Mouse (Mus musculus) heart, postnatal 0 days (tissue): Measurements from ENCODE around the gene Stat3. TPM values are rescaled to one million over a fixed set of nuclear protein-coding genes. Genes with fewer than 3 reads are reported as not detected.

Source experiments
- ATAC-seq: fragments of 200-750 bp; cut with Nextera tagmentation; 2 replicates; pipeline ENCODE4 v1.8.0; 2017; ENCODE audit warnings: low read depth, moderate number of reproducible peaks, moderate library complexity; ENCODE audit not compliant: insufficient read depth
- DNase-seq: peaks from one replicate; pipeline ENCODE4 v3.0.0-alpha.2; 2016; ENCODE audit warnings: low spot score
- H3K27ac ChIP-seq: fragments of 300-500 bp; sonication (generic); 2 replicates; pipeline ENCODE4 v1.5.1; 2014; ENCODE audit warnings: low read depth, mild to moderate bottlenecking
- H3K27me3 ChIP-seq: fragments of 300-500 bp; sonication (generic); 2 replicates; pipeline ENCODE4 v1.6.1; 2014; ENCODE audit warnings: low read length, mixed read lengths; ENCODE audit not compliant: control insufficient read depth, insufficient read depth
- H3K36me3 ChIP-seq: fragments of 300-500 bp; sonication (generic); replicated peaks from 2 replicates; pipeline ENCODE4 v1.6.1; 2014; ENCODE audit warnings: low read length, mixed read lengths; ENCODE audit not compliant: control insufficient read depth, insufficient read depth
- H3K4me1 ChIP-seq: fragments of 300-500 bp; sonication (generic); 2 replicates; pipeline ENCODE4 v1.6.1; 2014; ENCODE audit warnings: antibody characterized with exemption; ENCODE audit not compliant: control insufficient read depth, insufficient read depth
- H3K4me2 ChIP-seq: fragments of 300-500 bp; sonication (generic); 2 replicates; pipeline ENCODE4 v1.6.1; 2014; ENCODE audit warnings: low read depth, mild to moderate bottlenecking, low read length, moderate library complexity
- H3K4me3 ChIP-seq: fragments of 300-500 bp; sonication (generic); 2 replicates; pipeline ENCODE4 v1.5.1; 2014; ENCODE audit warnings: low read depth, low read length
- H3K9ac ChIP-seq: fragments of 300-500 bp; sonication (generic); replicated peaks from 2 replicates; pipeline ENCODE4 v1.6.1; 2014; ENCODE audit warnings: low read depth, low read length, mixed read lengths
- H3K9me3 ChIP-seq: fragments of 300-500 bp; sonication (generic); replicated peaks from 2 replicates; pipeline ENCODE4 v1.6.1; 2016; ENCODE audit warnings: low read length; ENCODE audit not compliant: control insufficient read depth
- CTCF ChIP-seq: IDR thresholded peaks from 2 replicates; pipeline ENCODE4 v1.5.1; 2016; ENCODE audit warnings: antibody characterized with exemption, control low read depth, low read depth
- EP300 ChIP-seq: IDR thresholded peaks from 2 replicates; pipeline ENCODE4 v1.6.1; 2016; ENCODE audit warnings: antibody characterized with exemption, low read depth
- WGBS: fragments of 180-500 bp; shearing (Covaris S2); extraction: QIAGEN DNeasy Blood & Tissue Kit; methylation state at CpG from one replicate; pipeline ENCODE4 v1.1.7; 2014; 5-methylcytosine and 5-hydroxymethylcytosine counted together
- polyA plus RNA-seq: library from polyadenylated mRNA; unstranded; fragments of >200 nt; fragmentation: Nextera tagmentation; extraction: Ambion mirVana; gene quantifications from 2 replicates; pipeline ENCODE4 v1.2.1, GENCODE M21; 2015
- total RNA-seq: library from RNA; depleted of rRNA; stranded (reverse); fragments of >200 nt; gene quantifications from 2 replicates; pipeline ENCODE4 v1.2.3, GENCODE M21; 2014; ENCODE audit warnings: low replicate concordance

Gene Stat3
- total and polyA plus RNA-seq, 2 experiments from 2014 or later = 65.7 to 105 TPM

DNA sequence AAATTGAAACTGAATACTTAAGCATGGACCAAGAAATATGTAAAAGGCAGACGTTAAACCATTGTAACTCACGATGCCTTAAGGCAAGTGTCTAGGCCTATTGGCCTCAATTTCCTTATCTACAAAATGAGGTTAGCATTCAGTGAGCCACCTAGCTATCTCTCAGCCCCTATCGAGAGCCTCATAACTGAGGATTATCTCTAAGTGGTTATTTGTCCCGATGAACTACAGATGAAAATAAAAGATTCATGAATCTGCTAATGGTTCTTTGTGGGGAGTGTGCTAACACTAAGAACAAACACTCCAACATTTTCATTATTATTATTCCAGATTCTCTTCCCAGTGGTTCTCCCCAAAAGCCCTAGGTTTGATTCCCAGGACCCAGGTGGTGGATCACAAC lies 2.0 kb downstream of the Stat3 start:
- DNase-seq = no peak
- H3K4me2 ChIP-seq = peak overlapping the region; percentile 73
- 0 out of 2 replicates have a peak, but pooled peaks cover 4% of the 10 kb centered on the region for H3K36me3 ChIP-seq
- H3K4me3 ChIP-seq = peak overlapping the region; percentile 99
- WGBS = 32% methylated on average over 4 of the region's 4 CpGs
- H3K27ac ChIP-seq = peak overlapping the region; percentile 98; the same call in 1 of the 2 replicates
- 0 out of 2 replicates have a peak overlapping the region, but pooled peaks have one; percentile 97 for H3K9ac ChIP-seq
- ATAC-seq = no peak
- no peaks in the 10 kb centered on the region for H3K27me3 ChIP-seq
- H3K9me3 ChIP-seq = no peaks in the 10 kb centered on the region
- TF ChIP-seq CTCF (no peak), EP300 (no peak)
- peaks cover 31% of the 10 kb centered on the region for H3K4me1 ChIP-seq

DNA sequence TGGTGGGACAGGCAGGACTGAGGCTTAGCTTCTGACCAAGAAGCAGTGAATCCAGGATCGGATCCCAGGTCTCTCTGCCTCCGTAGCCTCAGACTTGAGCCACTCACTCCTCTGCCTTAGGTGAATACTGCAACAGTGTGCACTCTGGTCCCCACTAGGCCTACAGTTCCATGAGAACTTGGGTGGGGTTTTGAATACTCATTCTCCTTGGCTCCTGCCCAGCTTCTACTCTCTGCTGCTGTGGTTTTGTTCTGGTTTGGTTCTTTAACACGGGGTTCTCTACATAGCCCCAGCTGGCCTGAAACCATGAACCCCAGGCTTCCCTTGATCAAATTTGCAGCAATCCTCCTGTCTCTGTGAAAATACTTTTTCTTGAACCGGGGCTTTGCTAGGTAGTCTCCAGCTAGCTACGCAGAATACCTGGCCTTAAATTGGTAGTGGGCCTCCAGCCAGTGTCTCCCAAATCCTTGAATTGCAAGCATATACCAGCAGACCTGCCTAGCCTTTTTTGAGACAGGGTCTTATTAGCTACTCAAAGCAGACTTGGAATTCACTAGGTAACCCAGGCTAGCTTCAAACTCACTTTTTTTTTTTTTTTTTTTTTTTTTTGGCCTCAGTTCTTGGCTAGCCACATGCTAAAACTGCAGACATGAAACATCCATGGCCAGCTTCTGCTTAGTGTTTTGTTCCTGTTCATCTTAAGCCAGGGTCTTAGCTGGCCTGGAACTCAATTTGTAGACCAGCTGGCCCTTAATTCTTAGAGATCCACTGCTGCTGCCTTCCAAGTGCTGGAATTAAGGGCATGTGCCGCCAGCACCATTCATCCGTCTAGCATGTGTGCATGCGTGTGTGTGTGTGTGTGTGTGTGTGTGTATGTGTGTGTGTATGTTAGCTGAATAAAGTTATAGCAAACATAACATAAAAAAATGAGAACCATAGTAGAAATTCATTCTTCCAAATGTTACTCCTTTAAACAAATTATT lies 3.7 kb downstream of the Stat3 start:
- ATAC-seq (no peak), DNase-seq (no peak)
- no peak overlapping the region for H3K27ac ChIP-seq
- H3K4me1 ChIP-seq = peaks cover 37% of the 10 kb centered on the region
- no peak overlapping the region; the same call in 1 of the 2 replicates for H3K9ac ChIP-seq
- no peaks in the 10 kb centered on the region for H3K27me3 ChIP-seq
- no peaks in the 10 kb centered on the region for H3K9me3 ChIP-seq
- no peak overlapping the region for H3K4me2 ChIP-seq
- TF ChIP-seq CTCF (no peak), EP300 (no peak)
- no peak overlapping the region for H3K4me3 ChIP-seq
- 81% methylated on average over 8 of the region's 8 CpGs for WGBS
- 0 out of 2 replicates have a peak, but pooled peaks cover 4% of the 10 kb centered on the region for H3K36me3 ChIP-seq

DNA sequence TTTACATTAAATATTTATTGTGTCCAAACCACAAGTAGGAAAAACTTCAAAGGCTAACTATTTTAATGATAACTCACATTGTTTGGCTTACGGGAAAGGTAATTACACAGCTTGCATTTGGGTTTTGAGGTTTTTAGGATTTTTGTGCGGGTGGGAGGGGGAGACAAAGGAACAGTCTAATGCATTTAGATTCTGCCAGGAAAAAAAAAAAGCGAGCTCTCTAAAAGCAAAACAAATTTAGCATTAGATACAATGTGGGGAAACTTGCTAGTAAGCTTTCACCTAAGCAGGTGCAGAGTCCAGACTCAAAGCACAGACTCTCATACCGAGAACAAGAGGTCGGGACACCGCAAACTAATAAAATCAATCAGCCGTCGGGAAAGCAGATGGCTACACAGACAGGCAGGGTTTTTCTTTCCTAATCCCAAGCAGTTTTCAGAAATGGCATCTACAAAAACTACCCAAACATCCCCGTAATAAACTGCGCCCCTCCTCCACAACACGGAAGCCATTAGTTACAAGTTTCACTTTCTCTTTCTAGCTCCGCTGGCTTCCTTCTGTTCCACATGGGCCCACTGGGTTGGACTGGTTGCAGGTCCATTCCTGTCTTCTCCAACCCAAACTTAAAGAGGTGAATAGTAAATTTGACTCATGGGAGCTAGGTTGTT lies 8.0 kb downstream of the Stat3 start:
- WGBS = 71% methylated on average over 12 of the region's 12 CpGs
- H3K27ac ChIP-seq = peak overlapping the region; percentile 53; the same call in 1 of the 2 replicates
- H3K4me3 ChIP-seq = peak overlapping the region; percentile 34

DNA sequence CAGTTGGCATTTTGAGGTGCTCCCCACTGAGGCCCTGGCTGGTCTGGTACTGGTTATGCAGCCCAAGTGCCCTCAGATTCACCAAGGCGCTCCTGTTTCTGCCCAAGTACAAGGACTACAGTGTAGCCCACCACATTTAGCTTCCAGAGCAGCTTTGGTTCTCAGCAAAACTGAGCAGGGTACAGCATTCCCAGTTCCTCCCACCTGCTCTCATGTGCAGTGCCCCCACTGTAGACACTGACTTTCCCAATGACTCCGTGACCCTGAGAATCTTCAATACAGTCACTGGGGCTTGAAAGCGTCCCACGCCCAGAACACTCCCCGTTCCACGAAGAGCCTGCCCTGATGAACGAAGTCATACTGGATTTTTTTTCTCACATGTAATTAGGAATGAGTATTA lies 8.7 kb downstream of the Stat3 start:
- H3K4me3 ChIP-seq = no peak overlapping the region
- no peaks in the 10 kb centered on the region for H3K9me3 ChIP-seq
- WGBS = 69% methylated on average over 7 of the region's 7 CpGs
- H3K36me3 ChIP-seq = 0 out of 2 replicates have a peak, but pooled peaks cover 4% of the 10 kb centered on the region
- H3K4me1 ChIP-seq = peaks cover 7% of the 10 kb centered on the region
- TF ChIP-seq CTCF (no peak), EP300 (no peak)
- no peak overlapping the region for H3K9ac ChIP-seq
- no peak overlapping the region for H3K27ac ChIP-seq
- DNase-seq = no peak
- no peaks in the 10 kb centered on the region for H3K27me3 ChIP-seq
- no peak for ATAC-seq
- H3K4me2 ChIP-seq = no peak overlapping the region

More for the DNA sequence above, 8.0 kb downstream of the Stat3 start:
- Histone ChIP-seq H3K4me2 (peak overlapping the region; percentile 55), H3K4me1 (peaks cover 12% of the 10 kb centered on the region), H3K9ac (0 out of 2 replicates have a peak overlapping the region, but pooled peaks have one; percentile 20), H3K9me3 (no peaks in the 10 kb centered on the region), H3K27me3 (no peaks in the 10 kb centered on the region), H3K36me3 (0 out of 2 replicates have a peak, but pooled peaks cover 4% of the 10 kb centered on the region)
- no peak for DNase-seq
- ATAC-seq = no peak
- TF ChIP-seq CTCF (no peak), EP300 (no peak)

DNA sequence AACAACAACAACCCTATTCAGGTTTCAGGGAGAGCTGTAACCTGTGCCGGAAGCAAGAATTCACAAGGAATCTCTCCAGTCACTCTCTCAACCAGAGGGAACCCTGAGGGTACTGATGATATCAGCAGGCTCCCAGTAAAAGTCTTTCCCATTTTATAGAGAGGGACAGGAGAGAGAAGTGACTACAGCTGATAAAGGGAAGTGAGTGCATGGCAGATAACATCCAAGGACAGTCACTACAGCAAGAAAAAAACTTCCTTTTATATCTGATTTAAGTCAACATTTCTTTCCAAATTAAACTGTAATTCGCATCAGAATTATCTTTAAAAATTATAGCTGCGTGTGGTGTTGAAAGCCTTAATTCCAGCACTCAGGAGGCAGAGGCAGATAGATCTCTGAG lies 12.0 kb downstream of the Stat3 start:
- Histone ChIP-seq H3K4me1 (peaks cover 12% of the 10 kb centered on the region), H3K27me3 (no peaks in the 10 kb centered on the region), H3K27ac (no peak overlapping the region), H3K9ac (no peak overlapping the region), H3K9me3 (no peaks in the 10 kb centered on the region), H3K36me3 (no peaks in the 10 kb centered on the region; the same call in 1 of the 2 replicates), H3K4me2 (no peak overlapping the region), H3K4me3 (no peak overlapping the region)
- TF ChIP-seq CTCF = no peak
- no peak for TF ChIP-seq EP300
- ATAC-seq = no peak
- DNase-seq = no peak
- 83% methylated on average over 3 of the region's 3 CpGs for WGBS
